Mouse (Mus musculus): ENCODE data around the gene Zfp809. TPM values are rescaled to one million over a fixed set of nuclear protein-coding genes. Genes with fewer than 3 reads are reported as not detected.

Gene Zfp809
- 24.3 TPM for polyA plus RNA-seq (2014; fragmentation: Illumina TruSeq; extraction: RNeasy Lipid Tissue Mini Kit (QIAGEN cat#74804); ENCODE audit: low read depth, low replicate concordance)

DNA sequence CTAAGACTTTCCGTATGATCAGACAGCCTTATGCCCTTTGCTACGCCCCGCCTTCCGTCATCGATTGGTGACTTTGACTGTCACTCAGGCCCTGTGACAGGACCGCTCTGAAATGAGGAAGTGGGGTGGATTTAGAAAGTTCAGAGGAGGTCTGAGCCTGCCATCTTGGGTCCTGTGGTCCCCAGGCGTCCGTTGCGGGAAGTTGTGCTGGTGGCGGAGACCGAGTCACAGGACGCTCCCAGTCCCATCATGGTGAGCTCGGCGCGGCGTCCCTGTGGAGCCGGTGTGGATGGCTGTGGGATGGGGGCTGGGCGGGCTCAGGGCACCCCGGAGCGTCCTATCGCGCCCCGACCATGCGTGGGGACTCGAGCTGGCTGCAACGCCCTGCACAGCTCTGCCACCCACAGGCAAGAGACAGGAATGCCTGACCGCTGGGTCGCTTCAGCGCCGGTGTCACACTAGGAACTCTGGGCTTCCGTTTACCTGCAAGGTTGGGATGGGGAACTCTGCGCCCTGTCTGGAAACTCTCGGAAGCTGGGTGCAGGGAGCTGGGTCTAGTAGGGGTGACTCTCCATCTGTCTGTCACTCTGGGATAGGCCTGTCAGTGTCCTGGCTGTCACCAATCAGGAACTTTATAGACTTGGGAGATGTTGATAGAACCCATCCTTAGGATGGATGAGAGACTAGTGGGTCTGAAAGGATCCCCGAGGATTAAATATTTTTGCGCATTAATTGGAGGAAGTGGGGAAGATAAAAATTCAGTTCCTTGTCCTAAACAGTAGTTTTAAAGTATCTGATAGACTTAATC lies at the start of gene Zfp809:
TSS of gene Zfp809 (plus strand) at position 134 of the 808 bp plus-strand sequence.

DNA sequence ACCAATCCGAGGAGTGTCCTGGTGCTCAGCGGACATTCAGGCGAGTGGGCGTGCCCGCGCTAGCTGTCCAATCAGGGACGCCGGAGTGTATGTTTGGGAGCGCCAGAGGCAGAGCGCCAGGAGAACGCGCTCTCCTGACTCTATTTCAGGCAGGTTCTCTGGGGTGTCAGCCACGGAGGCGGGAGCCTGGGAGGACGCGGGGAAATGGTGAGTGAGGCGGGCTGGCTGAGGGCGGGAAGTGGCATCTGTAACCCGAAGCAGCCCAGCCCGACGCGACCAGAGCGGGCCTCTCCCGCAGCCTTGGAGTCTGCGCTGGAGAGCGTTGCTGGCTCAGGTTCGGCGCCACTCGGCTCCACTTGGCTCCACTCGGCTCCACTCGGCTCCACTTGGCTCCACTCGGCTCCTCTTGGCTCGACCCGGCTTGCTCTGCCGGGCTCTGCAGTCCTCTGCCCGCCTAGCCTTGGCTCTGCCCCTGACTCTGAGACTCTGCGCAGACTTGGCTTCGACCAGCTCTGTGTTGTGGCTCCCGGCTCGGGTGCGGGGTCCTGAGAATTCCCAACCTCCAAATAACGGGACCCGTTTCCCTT lies 37.4 kb upstream of the Zfp809 start, which contains the start of gene Zfp872:
TSS of gene Zfp872 (plus strand) at position 66 of the 587 bp plus-strand sequence.

DNA sequence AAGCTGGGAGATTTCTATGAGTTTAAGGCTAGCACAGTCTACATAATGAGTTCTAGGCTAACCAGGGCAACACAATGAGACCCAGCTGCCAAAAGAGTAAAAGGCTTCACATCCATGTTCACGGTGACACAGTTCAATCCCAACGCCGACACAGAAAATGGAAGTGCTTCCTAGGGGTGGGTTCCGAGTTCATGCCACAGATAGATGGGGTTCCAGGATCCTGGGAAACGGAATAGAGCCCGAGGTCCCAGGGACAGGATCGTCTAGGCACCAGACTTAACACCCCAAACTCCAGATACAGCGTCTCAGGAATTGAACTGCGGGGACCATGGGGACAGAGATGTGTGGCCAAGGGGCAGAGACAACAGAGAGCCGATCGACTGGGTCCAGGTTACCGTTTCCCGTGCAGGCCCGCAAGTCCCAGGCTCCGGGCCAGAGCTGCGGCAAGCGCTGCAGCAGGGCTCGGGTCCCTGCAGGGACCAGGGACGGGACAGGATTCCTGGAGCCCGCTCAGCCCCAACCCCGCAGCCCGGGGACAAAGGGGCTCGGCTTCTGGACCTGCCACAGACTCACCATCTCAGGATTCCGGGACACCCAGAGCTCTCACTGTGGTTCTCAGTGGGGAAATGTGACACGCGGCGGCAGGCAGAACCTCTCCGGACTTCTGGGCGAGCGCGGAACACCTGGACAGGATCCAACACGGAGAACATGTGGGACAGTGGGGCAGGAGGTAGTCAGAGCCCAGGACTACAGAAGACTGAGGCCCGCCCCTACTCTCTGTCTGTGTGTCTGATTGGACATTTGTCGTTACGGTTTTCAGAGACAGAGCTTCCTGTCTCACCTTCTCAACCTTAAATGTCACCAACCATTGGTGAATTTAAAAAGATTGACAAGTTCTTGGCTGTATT lies 33.9 kb downstream of the Zfp809 start, which contains the start of gene Zfp599:
TSS of gene Zfp599 (minus strand) at position 712 of the 908 bp plus-strand sequence.

Other genes starting within 250 kb of the Zfp809 start
- gene Rgl3, start 236.3 kb upstream of the Zfp809 start, polyA plus RNA-seq (2014; fragmentation: Illumina TruSeq; extraction: RNeasy Lipid Tissue Mini Kit (QIAGEN cat#74804); ENCODE audit: low read depth, low replicate concordance) = 9.7 TPM
- gene Ccdc151, start 223.1 kb upstream of the Zfp809 start, polyA plus RNA-seq (2014; fragmentation: Illumina TruSeq; extraction: RNeasy Lipid Tissue Mini Kit (QIAGEN cat#74804); ENCODE audit: low read depth, low replicate concordance) = not detected
- 53.0 TPM for gene Prkcsh, start 222.9 kb upstream of the Zfp809 start, polyA plus RNA-seq (2014; fragmentation: Illumina TruSeq; extraction: RNeasy Lipid Tissue Mini Kit (QIAGEN cat#74804); ENCODE audit: low read depth, low replicate concordance)
- gene Elavl3, start 173.7 kb upstream of the Zfp809 start, polyA plus RNA-seq (2014; fragmentation: Illumina TruSeq; extraction: RNeasy Lipid Tissue Mini Kit (QIAGEN cat#74804); ENCODE audit: low read depth, low replicate concordance) = 0.10 TPM
- gene Gm49318, start 154.5 kb upstream of the Zfp809 start, polyA plus RNA-seq (2014; fragmentation: Illumina TruSeq; extraction: RNeasy Lipid Tissue Mini Kit (QIAGEN cat#74804); ENCODE audit: low read depth, low replicate concordance) = not detected
- 5.1 TPM for gene Zfp653, start 154.3 kb upstream of the Zfp809 start, polyA plus RNA-seq (2014; fragmentation: Illumina TruSeq; extraction: RNeasy Lipid Tissue Mini Kit (QIAGEN cat#74804); ENCODE audit: low read depth, low replicate concordance)
- gene Ecsit, start 140.3 kb upstream of the Zfp809 start, polyA plus RNA-seq (2014; fragmentation: Illumina TruSeq; extraction: RNeasy Lipid Tissue Mini Kit (QIAGEN cat#74804); ENCODE audit: low read depth, low replicate concordance) = 114 TPM
- gene Cnn1, start 126.5 kb upstream of the Zfp809 start, polyA plus RNA-seq (2014; fragmentation: Illumina TruSeq; extraction: RNeasy Lipid Tissue Mini Kit (QIAGEN cat#74804); ENCODE audit: low read depth, low replicate concordance) = 14.5 TPM
- 52.4 TPM for gene Elof1, start 108.5 kb upstream of the Zfp809 start, polyA plus RNA-seq (2014; fragmentation: Illumina TruSeq; extraction: RNeasy Lipid Tissue Mini Kit (QIAGEN cat#74804); ENCODE audit: low read depth, low replicate concordance)
- gene Acp5, start 90.0 kb upstream of the Zfp809 start, polyA plus RNA-seq (2014; fragmentation: Illumina TruSeq; extraction: RNeasy Lipid Tissue Mini Kit (QIAGEN cat#74804); ENCODE audit: low read depth, low replicate concordance) = 4.2 TPM
- 42.0 TPM for gene Pigyl, start 68.9 kb upstream of the Zfp809 start, polyA plus RNA-seq (2014; fragmentation: Illumina TruSeq; extraction: RNeasy Lipid Tissue Mini Kit (QIAGEN cat#74804); ENCODE audit: low read depth, low replicate concordance)
- not detected for gene Zfp872, start 37.6 kb upstream of the Zfp809 start, polyA plus RNA-seq (2014; fragmentation: Illumina TruSeq; extraction: RNeasy Lipid Tissue Mini Kit (QIAGEN cat#74804); ENCODE audit: low read depth, low replicate concordance)
- 0.16 TPM for gene Zfp599, start 34.2 kb downstream of the Zfp809 start, polyA plus RNA-seq (2014; fragmentation: Illumina TruSeq; extraction: RNeasy Lipid Tissue Mini Kit (QIAGEN cat#74804); ENCODE audit: low read depth, low replicate concordance)
- 6.6 TPM for gene Zfp810, start 81.9 kb downstream of the Zfp809 start, polyA plus RNA-seq (2014; fragmentation: Illumina TruSeq; extraction: RNeasy Lipid Tissue Mini Kit (QIAGEN cat#74804); ENCODE audit: low read depth, low replicate concordance)
- 2.0 TPM for gene Anln, start 163.5 kb downstream of the Zfp809 start, polyA plus RNA-seq (2014; fragmentation: Illumina TruSeq; extraction: RNeasy Lipid Tissue Mini Kit (QIAGEN cat#74804); ENCODE audit: low read depth, low replicate concordance)
- 1.2 TPM for gene 9530077C05Rik, start 185.8 kb downstream of the Zfp809 start, polyA plus RNA-seq (2014; fragmentation: Illumina TruSeq; extraction: RNeasy Lipid Tissue Mini Kit (QIAGEN cat#74804); ENCODE audit: low read depth, low replicate concordance)
- gene Gm17545, start 228.6 kb downstream of the Zfp809 start, polyA plus RNA-seq (2014; fragmentation: Illumina TruSeq; extraction: RNeasy Lipid Tissue Mini Kit (QIAGEN cat#74804); ENCODE audit: low read depth, low replicate concordance) = not detected
- 55.9 TPM for gene Rp9, start 244.0 kb downstream of the Zfp809 start, polyA plus RNA-seq (2014; fragmentation: Illumina TruSeq; extraction: RNeasy Lipid Tissue Mini Kit (QIAGEN cat#74804); ENCODE audit: low read depth, low replicate concordance)